Comparison of ENCODE assay signal across 10 mouse cellular contexts in genomic region chr17:31034165-31034564, GRCm38 (mm10). TPM values are rescaled to one million over a fixed set of nuclear protein-coding genes. Genes with fewer than 3 reads are reported as not detected.
A peak's percentile ranks its signal among the peaks of the same experiment; 100 is the strongest.
DNase-seq lines count a peak whose midpoint lies in the region; ATAC-seq and TF ChIP-seq lines count a peak whose summit lies in the region.
"Had no signal": no experiment of that assay in that cellular context is flagged by ENCODE, and none has a peak within 500 bp of the region (broad histone marks: within the 10 kb centered on the region; RNA-seq: fewer than 3 reads in every experiment).

No protein-coding gene starts in this region.

- no peaks in the 10 kb centered on the region for H3K4me1 ChIP-seq in stomach, embryonic 15.5 days
- no peaks in the 10 kb centered on the region for H3K4me1 ChIP-seq in stomach, postnatal 0 days (replicated peaks; ENCODE audit: control insufficient read depth, insufficient read depth)
- H3K4me1 ChIP-seq in liver, embryonic 15.5 days (replicated peaks): peaks cover 58% of the 10 kb centered on the region
- no peaks in the 10 kb centered on the region for H3K4me1 ChIP-seq in kidney, embryonic 16.5 days (ENCODE audit: insufficient read depth, low read length)

- H3K36me3 ChIP-seq in stomach, embryonic 15.5 days: no peaks in the 10 kb centered on the region
- H3K36me3 ChIP-seq in stomach, postnatal 0 days (ENCODE audit: control insufficient read depth, insufficient read depth, low read length): no peaks in the 10 kb centered on the region
- no peaks in the 10 kb centered on the region for H3K36me3 ChIP-seq in liver, embryonic 15.5 days (replicated peaks)
- no peaks in the 10 kb centered on the region for H3K36me3 ChIP-seq in kidney, embryonic 16.5 days (ENCODE audit: insufficient read depth, low read length)

- no peak for TF ChIP-seq EP300 in stomach, postnatal 0 days (optimal IDR thresholded peaks at IDR 0.05)

- no peak for TF ChIP-seq CTCF in stomach, postnatal 0 days (IDR thresholded peaks at IDR 0.05; ENCODE audit: low read depth)

- H3K9ac ChIP-seq in stomach, embryonic 15.5 days: no peak overlapping the region
- H3K9ac ChIP-seq in stomach, postnatal 0 days (ENCODE audit: low read length): no peak overlapping the region
- H3K9ac ChIP-seq in liver, embryonic 15.5 days: peak overlapping the region; percentile 23; the same call in 1 of the 2 replicates
- H3K9ac ChIP-seq in kidney, embryonic 16.5 days (replicated peaks; ENCODE audit: low read length): no peak overlapping the region

- ATAC-seq in CD4-positive, CD25-positive, alpha-beta regulatory T cell, adult 4 months: no peak
- ATAC-seq in stomach, embryonic 15.5 days (ENCODE audit: insufficient read depth, low FRiP score, low read depth): peak; percentile 77; the same call in 1 of the 2 replicates
- no peak for ATAC-seq in stomach, postnatal 0 days (ENCODE audit: low FRiP score, low TSS enrichment)
- peak; percentile 93 for ATAC-seq in liver, embryonic 15.5 days (ENCODE audit: insufficient read depth)
- no peak for ATAC-seq in kidney, embryonic 16.5 days (ENCODE audit: low FRiP score, low TSS enrichment)

- H3K27me3 ChIP-seq in stomach, embryonic 15.5 days (replicated peaks): no peaks in the 10 kb centered on the region
- H3K27me3 ChIP-seq in stomach, postnatal 0 days (ENCODE audit: control insufficient read depth, insufficient read depth, low read length): no peaks in the 10 kb centered on the region
- no peaks in the 10 kb centered on the region for H3K27me3 ChIP-seq in liver, embryonic 15.5 days
- no peaks in the 10 kb centered on the region for H3K27me3 ChIP-seq in kidney, embryonic 16.5 days (ENCODE audit: insufficient read depth, low read length)

- DNase-seq in CD4-positive, CD25-positive, alpha-beta regulatory T cell, adult 2 months (ENCODE audit: low read depth, low spot score): peak; percentile 21
- DNase-seq in stomach, postnatal 0 days (ENCODE audit: low spot score): no peak
- peak; percentile 59 for DNase-seq in thymus, postnatal 4 days
- DNase-seq in lung, adult 18-20 months: no peak
- DNase-seq: kidney, adult 9 months; right cerebral cortex, postnatal 4 days had no signal

- H3K27ac ChIP-seq in stomach, embryonic 15.5 days: no peak overlapping the region
- no peak overlapping the region for H3K27ac ChIP-seq in stomach, postnatal 0 days (replicated peaks)
- peak overlapping the region; percentile 77 for H3K27ac ChIP-seq in liver, embryonic 15.5 days (replicated peaks)
- H3K27ac ChIP-seq in kidney, embryonic 16.5 days (ENCODE audit: low read length): no peak overlapping the region

- H3K4me2 ChIP-seq in stomach, embryonic 15.5 days: no peak overlapping the region
- no peak overlapping the region for H3K4me2 ChIP-seq in stomach, postnatal 0 days (replicated peaks; ENCODE audit: low read depth)
- peak overlapping the region; percentile 63 for H3K4me2 ChIP-seq in liver, embryonic 15.5 days
- no peak overlapping the region for H3K4me2 ChIP-seq in kidney, embryonic 16.5 days (replicated peaks; ENCODE audit: low read depth, low read length)

- WGBS in stomach, embryonic 15.5 days: 60% methylated on average over 5 of the region's 5 CpGs
- WGBS in stomach, postnatal 0 days: 56% methylated on average over 5 of the region's 5 CpGs
- 20% methylated on average over 5 of the region's 5 CpGs for WGBS in liver, embryonic 15.5 days (ENCODE audit: insufficient replicate concordance)
- WGBS in kidney, embryonic 16.5 days: 74% methylated on average over 5 of the region's 5 CpGs

- H3K9me3 ChIP-seq in stomach, embryonic 15.5 days: no peaks in the 10 kb centered on the region
- no peaks in the 10 kb centered on the region for H3K9me3 ChIP-seq in stomach, postnatal 0 days (ENCODE audit: control insufficient read depth, low read length)
- 0 out of 2 replicates have a peak, but pooled peaks cover 6% of the 10 kb centered on the region for H3K9me3 ChIP-seq in liver, embryonic 15.5 days (replicated peaks)
- peaks cover 4% of the 10 kb centered on the region; the same call in 1 of the 2 replicates for H3K9me3 ChIP-seq in kidney, embryonic 16.5 days (ENCODE audit: low read length)

- H3K4me3 ChIP-seq in stomach, embryonic 15.5 days (replicated peaks): no peak overlapping the region
- H3K4me3 ChIP-seq in stomach, postnatal 0 days (ENCODE audit: low read depth, low read length): no peak overlapping the region
- peak overlapping the region; percentile 21; the same call in 1 of the 2 replicates for H3K4me3 ChIP-seq in liver, embryonic 15.5 days (replicated peaks)
- no peak overlapping the region for H3K4me3 ChIP-seq in kidney, embryonic 16.5 days (ENCODE audit: low read length)

RNA-seq across cellular contexts. Expression of gene Abcg1, which starts 23.3 kb away (rescaled TPM):
- polyA plus RNA-seq in CD4-positive, CD25-positive, alpha-beta regulatory T cell, adult 4 months (2017; shearing (Covaris generic)): 100 to 1,000 TPM; 169 to 178 TPM
- polyA plus RNA-seq in stomach, embryonic 15.5 days (2015; fragmentation: Nextera tagmentation; extraction: Ambion mirVana): 7.7 and 8.4 TPM in 2 replicates
- polyA plus RNA-seq in stomach, postnatal 0 days (2015; fragmentation: Nextera tagmentation; extraction: Ambion mirVana): 11.1 and 13.2 TPM in 2 replicates
- 9.3 and 10.2 TPM in 2 replicates for polyA plus RNA-seq in liver, embryonic 15.5 days (2015; fragmentation: Nextera tagmentation; extraction: Ambion mirVana)
- 8.5 and 9.2 TPM in 2 replicates for polyA plus RNA-seq in kidney, embryonic 16.5 days (2015; fragmentation: Nextera tagmentation; extraction: Ambion mirVana)

Comparison
In these comparisons a context has a peak if more than half of its experiments do, and no peak if none do; other contexts are left out.
1. ATAC-seq: peak in stomach, embryonic 15.5 days (single experiment) and liver, embryonic 15.5 days (single experiment); none in CD4-positive, CD25-positive, alpha-beta regulatory T cell, adult 4 months (single experiment), stomach, postnatal 0 days (single experiment) and kidney, embryonic 16.5 days (single experiment).
2. DNase-seq: peak in CD4-positive, CD25-positive, alpha-beta regulatory T cell, adult 2 months (single experiment) and thymus, postnatal 4 days (single experiment); none in stomach, postnatal 0 days (single experiment) and lung, adult 18-20 months (0 of 2).
3. RNA of gene Abcg1, which starts 23.3 kb away (polyA plus RNA-seq): 169 to 178 TPM in CD4-positive, CD25-positive, alpha-beta regulatory T cell, adult 4 months; 11.1 to 13.2 TPM in stomach, postnatal 0 days, 9.3 to 10.2 TPM in liver, embryonic 15.5 days, 8.5 to 9.2 TPM in kidney, embryonic 16.5 days and 7.7 to 8.4 TPM in stomach, embryonic 15.5 days; every median in the first group is over 10 times any median in the second.